Mouse (Mus musculus): ENCODE data around the gene Dap3. TPM values are rescaled to one million over a fixed set of nuclear protein-coding genes. Genes with fewer than 3 reads are reported as not detected.
"Not testable (repeated sequence)": the region's sequence is repeated elsewhere in the genome, so short reads cannot be mapped to it uniquely, and the experiment has no call there.

Dap3 gene
- total RNA-seq (2021): 100 to 1,000 TPM; 102 to 116 TPM

GRCm38 (mm10) chr3:88950576-88951326 is at the start of gene Dap3, which contains the start of gene Ash1l:
Gene Dap3 (minus strand): TSS chr3:88951181.
Gene Ash1l (plus strand): TSS chr3:88950622.
- DNase-seq (ENCODE audit: extremely low spot score in 1 of 2, low spot score in 1 of 2): peak; percentile 51 to 75

GRCm38 (mm10) chr3:88992793-88993192 is 41.8 kb upstream of the Dap3 start:
- DNase-seq (ENCODE audit: extremely low spot score in 1 of 2, low spot score in 1 of 2): no peak

- no peak for DNase-seq (ENCODE audit: extremely low spot score in 1 of 2, low spot score in 1 of 2)
Observed at GRCm38 (mm10) chr3:88983921-88984381, 33.0 kb upstream of the Dap3 start.

- DNase-seq (ENCODE audit: extremely low spot score in 1 of 2, low spot score in 1 of 2): no peak
Observed at GRCm38 (mm10) chr3:88981206-88982010, 30.4 kb upstream of the Dap3 start.

- DNase-seq (ENCODE audit: extremely low spot score in 1 of 2, low spot score in 1 of 2): no peak
Observed at GRCm38 (mm10) chr3:88975012-88975411, 24.0 kb upstream of the Dap3 start.

GRCm38 (mm10) chr3:88963211-88963610 is 12.2 kb upstream of the Dap3 start:
- DNase-seq (ENCODE audit: extremely low spot score in 1 of 2, low spot score in 1 of 2): not testable (repeated sequence)

- DNase-seq (ENCODE audit: extremely low spot score in 1 of 2, low spot score in 1 of 2): no peak
Observed at GRCm38 (mm10) chr3:88953736-88954135, 2.8 kb upstream of the Dap3 start.

- DNase-seq (ENCODE audit: extremely low spot score in 1 of 2, low spot score in 1 of 2): no peak
Observed at GRCm38 (mm10) chr3:88953246-88953645, 2.3 kb upstream of the Dap3 start.

- no peak for DNase-seq (ENCODE audit: extremely low spot score in 1 of 2, low spot score in 1 of 2)
Observed at GRCm38 (mm10) chr3:88951327-88951800, 383 bp upstream of the Dap3 start.

GRCm38 (mm10) chr3:88949786-88950575 is 1.0 kb downstream of the Dap3 start:
- peak; percentile 80 to 83 for DNase-seq (ENCODE audit: extremely low spot score in 1 of 2, low spot score in 1 of 2)

GRCm38 (mm10) chr3:88944109-88944508 is 6.9 kb downstream of the Dap3 start:
- no peak for DNase-seq (ENCODE audit: extremely low spot score in 1 of 2, low spot score in 1 of 2)

- no peak for DNase-seq (ENCODE audit: extremely low spot score in 1 of 2, low spot score in 1 of 2)
Observed at GRCm38 (mm10) chr3:88942316-88942880, 8.6 kb downstream of the Dap3 start.

- no peak for DNase-seq (ENCODE audit: extremely low spot score in 1 of 2, low spot score in 1 of 2)
Observed at GRCm38 (mm10) chr3:88939749-88940148, 11.2 kb downstream of the Dap3 start.

- no peak for DNase-seq (ENCODE audit: extremely low spot score in 1 of 2, low spot score in 1 of 2)
Observed at GRCm38 (mm10) chr3:88939071-88939470, 11.9 kb downstream of the Dap3 start.

- DNase-seq (ENCODE audit: extremely low spot score in 1 of 2, low spot score in 1 of 2): no peak
Observed at GRCm38 (mm10) chr3:88929501-88929900, 21.5 kb downstream of the Dap3 start.

- no peak for DNase-seq (ENCODE audit: extremely low spot score in 1 of 2, low spot score in 1 of 2)
Observed at GRCm38 (mm10) chr3:88925651-88926050, 25.3 kb downstream of the Dap3 start.

- DNase-seq (ENCODE audit: extremely low spot score in 1 of 2, low spot score in 1 of 2): peak in 1 of 2 experiments; percentile 33
Observed at GRCm38 (mm10) chr3:88923989-88924591, 26.9 kb downstream of the Dap3 start.

GRCm38 (mm10) chr3:88921411-88921810 is 29.6 kb downstream of the Dap3 start:
- no peak for DNase-seq (ENCODE audit: extremely low spot score in 1 of 2, low spot score in 1 of 2)

GRCm38 (mm10) chr3:88918981-88919380 is 32.0 kb downstream of the Dap3 start:
- no peak for DNase-seq (ENCODE audit: extremely low spot score in 1 of 2, low spot score in 1 of 2)

- no peak for DNase-seq (ENCODE audit: extremely low spot score in 1 of 2, low spot score in 1 of 2)
Observed at GRCm38 (mm10) chr3:88914384-88914810, 36.6 kb downstream of the Dap3 start.

All from layer of hippocampus, postnatal 25 days (tissue).